Mouse (Mus musculus): ENCODE measurements around the gene Prkar1a. TPM values are rescaled to one million over a fixed set of nuclear protein-coding genes. Genes with fewer than 3 reads are reported as not detected.

The Prkar1a gene
- total RNA-seq, 2 experiments from 2014 or later = 59.8 to 104 TPM

GRCm38 (mm10) chr11:109672396-109672795, 23.2 kb downstream of the Prkar1a start:
- ATAC-seq (replicated peaks; ENCODE audit: poor library complexity) = no peak

- no peak for ATAC-seq (replicated peaks; ENCODE audit: poor library complexity)
These were observed 23.9 kb downstream of the Prkar1a start for GRCm38 (mm10) chr11:109672881-109673739.

- no peak for ATAC-seq (replicated peaks; ENCODE audit: poor library complexity)
These were observed 24.5 kb downstream of the Prkar1a start for GRCm38 (mm10) chr11:109673741-109674140.

GRCm38 (mm10) chr11:109674542-109674941, 25.3 kb downstream of the Prkar1a start:
- ATAC-seq (replicated peaks; ENCODE audit: poor library complexity) = no peak

GRCm38 (mm10) chr11:109675208-109675607, 26.0 kb downstream of the Prkar1a start:
- ATAC-seq (replicated peaks; ENCODE audit: poor library complexity) = no peak

DNA sequence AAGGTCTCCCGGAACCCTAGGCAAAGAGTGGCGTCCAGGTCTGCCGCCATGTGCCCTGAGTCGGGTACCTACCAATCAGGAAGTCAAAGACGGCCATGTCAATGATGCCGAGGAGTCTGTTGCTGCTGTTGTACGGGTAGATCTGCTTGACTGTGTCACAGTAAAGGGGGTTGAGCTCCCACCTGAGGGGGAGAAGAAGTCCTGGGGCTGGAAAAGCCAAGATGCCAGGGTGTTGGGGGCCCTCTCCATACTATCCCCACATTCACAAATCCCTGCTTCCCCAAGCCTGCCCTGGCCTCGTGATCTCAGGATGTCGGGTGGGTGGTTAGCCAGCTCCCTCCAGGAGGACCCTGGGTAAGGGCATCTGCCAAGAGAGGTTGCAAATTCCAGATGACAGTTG, 26.6 kb downstream of the Prkar1a start:
- no peak for ATAC-seq (replicated peaks; ENCODE audit: poor library complexity)

- ATAC-seq (replicated peaks; ENCODE audit: poor library complexity) = no peak
These were observed 27.6 kb downstream of the Prkar1a start for GRCm38 (mm10) chr11:109676621-109677373.

GRCm38 (mm10) chr11:109678291-109678690, 29.1 kb downstream of the Prkar1a start:
- no peak for ATAC-seq (replicated peaks; ENCODE audit: poor library complexity)

DNA sequence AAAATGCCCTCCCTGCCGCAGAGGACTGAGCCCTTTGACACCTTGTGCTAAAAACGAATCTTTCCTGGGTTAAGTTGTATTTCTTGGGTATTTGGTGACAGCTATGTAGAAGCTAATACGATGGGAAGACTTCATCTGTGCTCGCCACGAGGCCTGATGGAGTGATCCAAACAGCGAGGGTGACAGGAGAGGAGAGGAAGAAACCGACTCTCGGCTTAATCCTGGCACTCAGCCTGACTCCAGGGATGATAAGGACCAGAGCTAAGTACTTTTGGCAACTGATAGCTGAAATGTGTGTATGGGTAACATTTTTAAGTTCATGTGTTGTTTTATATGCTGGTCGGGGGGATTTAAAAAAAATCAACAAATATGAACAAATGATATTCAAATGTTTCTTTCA, 31.7 kb downstream of the Prkar1a start:
- peak; percentile 32; the same call in 1 of the 2 replicates for ATAC-seq (replicated peaks; ENCODE audit: poor library complexity)

DNA sequence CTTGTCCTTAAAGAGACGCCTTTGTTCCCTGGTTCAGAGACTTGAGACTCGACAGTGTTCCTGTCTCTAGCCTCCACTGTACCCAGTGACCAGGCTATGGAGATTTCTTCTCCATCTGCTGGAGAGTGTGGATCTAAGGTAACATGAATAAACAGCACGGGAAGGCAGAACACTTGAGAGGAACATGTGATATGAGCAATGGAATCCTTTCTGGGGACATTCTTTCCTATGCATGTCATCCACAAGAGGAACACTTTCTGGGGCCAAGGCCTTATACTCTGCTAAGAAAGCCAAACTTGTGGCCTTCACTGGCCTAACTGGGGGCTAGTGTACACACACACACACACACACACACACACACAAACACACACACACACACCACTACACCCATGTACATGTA, 32.4 kb downstream of the Prkar1a start:
- no peak for ATAC-seq (replicated peaks; ENCODE audit: poor library complexity)

DNA sequence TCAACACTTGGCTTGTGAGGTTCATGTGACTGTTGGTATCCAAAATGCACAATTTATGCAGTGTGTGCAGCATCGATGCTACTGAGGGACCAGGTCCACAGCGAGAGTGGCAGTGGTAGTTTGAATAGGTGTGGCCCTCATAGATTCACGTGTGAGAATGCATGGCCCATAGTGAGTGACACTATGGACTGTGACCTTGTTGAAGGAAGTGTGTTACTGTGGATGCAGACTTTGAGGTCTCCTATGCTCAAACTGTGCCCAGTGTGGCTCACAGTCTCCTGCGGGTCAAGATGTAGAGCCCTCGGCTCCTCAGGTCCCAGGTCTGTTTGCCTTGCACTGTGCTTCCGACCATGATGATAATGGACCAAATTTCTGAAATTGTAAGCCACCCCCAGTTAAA, 33.0 kb downstream of the Prkar1a start:
- no peak for ATAC-seq (replicated peaks; ENCODE audit: poor library complexity)

DNA sequence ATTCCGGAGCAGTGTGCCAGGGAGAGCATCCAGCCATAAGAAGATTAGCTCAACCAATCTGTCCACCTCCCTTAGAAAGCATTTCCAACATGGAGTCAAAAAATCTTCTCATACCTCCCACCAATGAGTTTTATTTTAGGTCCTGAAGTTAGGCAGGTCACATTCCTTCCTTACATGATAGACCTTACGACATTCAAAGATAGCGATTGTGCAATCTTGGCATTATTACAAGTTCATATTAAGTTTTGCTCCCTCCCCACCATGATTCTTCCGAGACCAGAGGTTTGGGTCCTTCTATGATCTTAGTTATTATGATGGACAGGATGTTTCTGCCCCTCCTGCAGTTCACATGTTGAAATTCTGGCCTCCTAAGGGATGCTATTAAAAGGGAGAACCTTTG, 40.3 kb downstream of the Prkar1a start:
- no peak for ATAC-seq (replicated peaks; ENCODE audit: poor library complexity)

DNA sequence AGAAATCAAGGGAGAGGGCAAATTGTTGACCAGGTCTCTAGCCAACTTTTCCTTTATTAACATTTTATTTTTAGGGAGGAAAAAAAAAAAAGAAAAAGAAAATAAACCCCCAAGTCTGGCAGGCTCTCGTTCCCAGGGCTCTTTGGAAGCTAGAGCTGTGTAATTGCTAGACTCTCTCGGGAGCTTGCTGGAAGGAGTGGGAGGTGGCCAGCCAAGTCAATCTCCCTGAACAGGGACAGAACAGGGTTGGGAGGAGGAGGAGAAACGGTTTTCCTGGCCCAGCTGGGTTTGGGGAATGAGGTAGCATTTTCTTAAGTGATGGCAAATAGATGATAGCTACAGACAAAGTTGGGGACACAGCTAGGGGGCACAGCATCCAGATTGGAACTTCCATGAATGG, 43.5 kb downstream of the Prkar1a start:
- ATAC-seq (replicated peaks; ENCODE audit: poor library complexity) = no peak

DNA sequence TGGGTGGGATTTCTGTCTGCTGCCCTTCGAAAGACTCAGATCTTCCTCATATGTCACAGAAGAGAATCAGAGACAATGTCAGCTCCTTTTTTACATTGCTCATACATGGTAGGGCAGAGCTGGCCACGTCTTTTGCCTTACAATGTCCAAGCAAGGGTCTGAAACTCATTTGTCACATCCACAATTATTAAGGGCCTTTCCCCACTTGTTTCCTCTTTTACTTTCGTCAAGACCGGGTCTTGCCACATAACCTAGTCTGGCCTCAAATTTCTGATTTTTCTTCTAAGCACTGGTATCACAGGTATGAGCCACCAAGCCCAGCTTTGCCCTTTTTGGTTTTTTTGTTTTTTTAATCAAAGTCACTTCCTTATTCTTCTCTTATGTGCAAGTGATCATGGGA, 47.3 kb downstream of the Prkar1a start:
- ATAC-seq (replicated peaks; ENCODE audit: poor library complexity) = peak; percentile 63

- ATAC-seq (replicated peaks; ENCODE audit: poor library complexity) = no peak
These were observed 48.0 kb downstream of the Prkar1a start for GRCm38 (mm10) chr11:109697089-109697643.

DNA sequence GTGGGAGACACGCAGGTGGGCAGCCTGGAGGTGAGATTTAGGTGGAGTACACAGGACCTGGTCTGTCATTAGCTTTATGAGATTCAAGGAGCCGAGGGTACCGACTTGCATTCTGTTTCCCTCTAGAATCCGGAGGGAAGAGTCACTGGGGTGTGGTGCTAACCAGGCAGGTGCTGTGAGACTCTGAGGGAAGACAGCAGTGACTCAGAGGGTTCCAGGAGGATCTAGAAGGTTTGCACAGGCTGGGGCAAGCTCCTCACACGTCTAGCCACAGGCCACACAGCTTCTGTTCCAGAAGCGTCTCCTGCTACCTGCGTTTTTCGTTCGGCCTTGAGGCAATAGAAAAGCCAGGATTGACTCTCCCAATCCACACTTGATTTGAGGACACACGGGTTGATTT, 49.5 kb downstream of the Prkar1a start:
- no peak for ATAC-seq (replicated peaks; ENCODE audit: poor library complexity)

DNA sequence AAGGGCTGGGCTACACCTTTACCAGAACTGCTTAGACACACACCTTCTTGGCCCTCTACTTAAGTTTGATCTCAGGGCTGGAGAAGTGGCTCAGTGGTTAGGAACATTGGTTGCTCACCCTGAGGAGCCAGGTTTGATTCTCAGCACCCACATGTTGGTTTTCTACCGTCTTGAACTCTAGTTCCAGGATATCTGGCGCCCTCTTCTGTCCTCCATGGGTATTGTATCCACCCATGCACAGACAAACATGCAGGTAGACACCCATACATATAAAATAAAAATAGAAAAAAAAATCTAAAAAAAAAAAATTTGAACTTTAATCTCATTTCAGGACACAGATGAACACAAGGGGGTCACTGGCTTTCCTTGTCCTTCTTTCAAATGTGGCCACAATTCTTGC, 50.6 kb downstream of the Prkar1a start:
- ATAC-seq (replicated peaks; ENCODE audit: poor library complexity) = no peak

GRCm38 (mm10) chr11:109700761-109701160, 51.6 kb downstream of the Prkar1a start:
- ATAC-seq (replicated peaks; ENCODE audit: poor library complexity) = no peak

- ATAC-seq (replicated peaks; ENCODE audit: poor library complexity) = no peak
These were observed 53.0 kb downstream of the Prkar1a start for GRCm38 (mm10) chr11:109702031-109702815.

GRCm38 (mm10) chr11:109703845-109704244, 54.6 kb downstream of the Prkar1a start:
- ATAC-seq (replicated peaks; ENCODE audit: poor library complexity) = no peak

Data from megakaryocyte progenitor cell, adult 5-6 weeks (primary cell).